Mouse (Mus musculus) midbrain, postnatal 0 days (tissue): ENCODE measurements around the gene Bace2. TPM values are rescaled to one million over a fixed set of nuclear protein-coding genes. Genes with fewer than 3 reads are reported as not detected.

Experiments
- ATAC-seq: fragments of 200-750 bp; cut with Nextera tagmentation; 2 replicates; pipeline ENCODE4 v1.8.0; 2017; ENCODE audit warnings: moderate number of reproducible peaks, mild to moderate bottlenecking, moderate TSS enrichment, moderate library complexity; ENCODE audit not compliant: low FRiP score
- DNase-seq: peaks from one replicate; pipeline ENCODE4 v3.0.0-alpha.2; 2015; ENCODE audit warnings: low spot score
- H3K27ac ChIP-seq: fragments of 300-500 bp; sonication (generic); 2 replicates; pipeline ENCODE4 v1.5.1; 2014; ENCODE audit warnings: low read depth, mild to moderate bottlenecking, low read length, mixed read lengths
- H3K27me3 ChIP-seq: fragments of 300-500 bp; sonication (generic); 2 replicates; pipeline ENCODE4 v1.6.1; 2014; ENCODE audit warnings: low read length, control low read depth, mixed read lengths; ENCODE audit not compliant: insufficient read depth
- H3K36me3 ChIP-seq: fragments of 300-500 bp; sonication (generic); 2 replicates; pipeline ENCODE4 v1.6.1; 2014; ENCODE audit warnings: low read length, control low read depth, mixed read lengths; ENCODE audit not compliant: insufficient read depth
- H3K4me1 ChIP-seq: fragments of 300-500 bp; sonication (generic); 2 replicates; pipeline ENCODE4 v1.6.1; 2014; ENCODE audit warnings: mild to moderate bottlenecking, control low read depth, antibody characterized with exemption, low read length, mixed read lengths; ENCODE audit not compliant: insufficient read depth
- H3K4me2 ChIP-seq: fragments of 300-500 bp; sonication (generic); 2 replicates; pipeline ENCODE4 v1.6.1; 2014; ENCODE audit warnings: low read depth, mild to moderate bottlenecking, low read length, mixed read lengths; ENCODE audit not compliant: poor library complexity, severe bottlenecking
- H3K4me3 ChIP-seq: fragments of 300-500 bp; sonication (generic); 2 replicates; pipeline ENCODE4 v1.5.1; 2014; ENCODE audit warnings: low read depth, mild to moderate bottlenecking, low read length, moderate library complexity
- H3K9ac ChIP-seq: fragments of 300-500 bp; sonication (generic); replicated peaks from 2 replicates; pipeline ENCODE4 v1.6.1; 2014; ENCODE audit warnings: mild to moderate bottlenecking, low read length, moderate library complexity, mixed read lengths; ENCODE audit not compliant: poor library complexity, severe bottlenecking
- H3K9me3 ChIP-seq: fragments of 300-500 bp; sonication (generic); 2 replicates; pipeline ENCODE4 v1.6.1; 2016; ENCODE audit warnings: low read length, control low read depth
- CTCF ChIP-seq: IDR thresholded peaks from 2 replicates; pipeline ENCODE4 v1.5.1; 2016; ENCODE audit warnings: antibody characterized with exemption, mild to moderate bottlenecking
- WGBS: fragments of 180-500 bp; shearing (Covaris S2); extraction: QIAGEN DNeasy Blood & Tissue Kit; methylation state at CpG from one replicate; pipeline ENCODE4 v1.1.7; 2014; 5-methylcytosine and 5-hydroxymethylcytosine counted together
- polyA plus RNA-seq: library from polyadenylated mRNA; unstranded; fragments of >200 nt; fragmentation: Nextera tagmentation; extraction: Ambion mirVana; gene quantifications from 2 replicates; pipeline ENCODE4 v1.2.1, GENCODE M21; 2015
- total RNA-seq: library from RNA; depleted of rRNA; stranded (reverse); fragments of >200 nt; gene quantifications from 2 replicates; pipeline ENCODE4 v1.2.3, GENCODE M21; 2014

Gene Bace2
- total and polyA plus RNA-seq, 2 experiments from 2014 or later = 2.5 to 3.8 TPM

DNA sequence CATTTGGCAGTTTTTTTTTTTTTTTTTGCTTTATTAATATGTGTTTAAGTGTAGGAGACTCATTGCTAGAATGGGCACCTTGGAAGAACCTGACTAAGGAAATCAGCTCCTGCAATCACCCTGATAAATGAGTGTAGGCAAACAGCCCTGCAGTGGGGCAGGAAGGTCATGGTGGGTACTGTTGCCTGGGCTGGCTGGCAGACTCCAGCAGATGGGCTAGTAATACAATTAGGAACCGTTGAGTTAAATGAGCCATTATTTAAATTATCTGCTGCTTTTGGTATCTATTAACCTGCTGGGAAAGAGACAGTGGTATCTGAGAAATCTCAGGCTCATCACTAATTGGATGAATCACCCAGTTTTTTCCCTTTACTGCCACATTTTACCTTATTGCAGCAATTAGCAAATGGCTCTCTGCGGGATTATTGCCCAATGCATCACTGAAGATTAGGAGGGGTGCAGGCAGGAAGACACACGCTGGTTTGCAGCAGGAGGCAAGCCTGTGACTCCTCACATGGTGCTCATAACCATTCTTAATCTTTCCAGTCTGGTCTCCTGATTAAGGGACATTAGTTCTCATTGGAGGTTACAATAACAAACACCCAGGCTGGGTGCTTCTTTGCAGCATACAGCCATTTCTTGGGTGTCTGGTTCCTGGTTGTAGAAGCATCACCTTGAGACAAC lies 35.3 kb downstream of the Bace2 start:
- WGBS = 50% methylated on average over 3 of the region's 3 CpGs
- DNase-seq (peak; percentile 36), ATAC-seq (no peak)
- Histone ChIP-seq H3K4me2 (no peak overlapping the region), H3K27ac (no peak overlapping the region), H3K9me3 (no peaks in the 10 kb centered on the region), H3K4me3 (no peak overlapping the region), H3K27me3 (no peaks in the 10 kb centered on the region), H3K36me3 (no peaks in the 10 kb centered on the region), H3K9ac (no peak overlapping the region), H3K4me1 (no peaks in the 10 kb centered on the region)
- TF ChIP-seq CTCF = no peak

DNA sequence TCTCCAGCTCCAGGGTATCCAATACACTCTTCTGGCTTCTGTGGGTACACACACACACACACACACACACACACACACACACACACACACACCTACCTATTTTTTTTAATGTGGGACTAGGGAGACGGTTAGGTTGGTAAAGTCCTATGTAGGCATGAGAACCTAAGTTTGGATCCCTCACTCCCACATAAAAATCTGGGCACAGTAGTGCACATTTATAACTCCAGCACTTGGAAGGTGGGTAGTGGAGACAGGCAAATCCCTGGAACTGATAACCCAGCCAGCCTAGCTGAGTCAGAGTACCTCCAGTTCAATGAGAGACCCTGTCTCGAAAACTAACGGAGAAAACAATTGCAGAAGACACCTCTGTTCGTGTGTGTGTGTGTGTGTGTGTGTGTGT lies 39.9 kb downstream of the Bace2 start:
- H3K9me3 ChIP-seq = no peaks in the 10 kb centered on the region
- DNase-seq (no peak), ATAC-seq (no peak)
- H3K4me2 ChIP-seq = no peak overlapping the region
- H3K27ac ChIP-seq = no peak overlapping the region
- no peaks in the 10 kb centered on the region for H3K27me3 ChIP-seq
- no peak for TF ChIP-seq CTCF
- H3K4me1 ChIP-seq = no peaks in the 10 kb centered on the region
- WGBS = 97% methylated on average over 4 of the region's 4 CpGs
- H3K36me3 ChIP-seq = no peaks in the 10 kb centered on the region
- H3K4me3 ChIP-seq = no peak overlapping the region
- H3K9ac ChIP-seq = no peak overlapping the region

DNA sequence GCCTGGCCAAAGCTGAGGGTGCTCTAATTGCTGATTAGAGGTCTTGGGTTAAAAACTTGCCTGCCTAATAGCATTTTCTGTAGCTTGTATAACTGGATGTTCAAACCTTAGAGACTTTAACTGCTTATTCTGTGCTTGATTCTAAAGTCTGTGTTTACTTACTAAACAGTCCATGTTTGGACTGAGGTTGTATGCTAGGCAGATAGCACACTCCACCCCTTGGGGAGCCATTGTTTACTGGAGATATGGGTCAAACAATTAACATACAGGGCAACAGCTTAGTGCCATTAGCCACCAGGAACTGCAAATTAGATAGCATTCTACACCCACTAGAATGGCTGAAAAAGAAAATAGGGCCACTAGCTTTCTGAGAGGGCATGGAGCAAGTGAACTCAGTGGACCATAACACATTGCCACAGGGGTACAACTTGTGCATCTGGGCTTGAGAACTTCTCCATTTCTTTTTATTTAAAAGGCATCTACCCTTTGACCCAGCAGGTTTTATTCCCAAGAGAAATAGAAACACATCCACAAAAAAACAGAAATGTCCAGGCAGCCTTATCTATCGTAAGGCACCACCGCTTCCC lies 41.5 kb downstream of the Bace2 start:
- TF ChIP-seq CTCF = no peak
- H3K4me1 ChIP-seq = no peaks in the 10 kb centered on the region
- DNase-seq = no peak

GRCm38 (mm10) chr16:97399991-97400390 lies 43.4 kb downstream of the Bace2 start:
- Histone ChIP-seq H3K27me3 (no peaks in the 10 kb centered on the region), H3K9me3 (no peaks in the 10 kb centered on the region), H3K27ac (no peak overlapping the region), H3K4me1 (no peaks in the 10 kb centered on the region), H3K9ac (no peak overlapping the region), H3K36me3 (no peaks in the 10 kb centered on the region), H3K4me3 (no peak overlapping the region), H3K4me2 (no peak overlapping the region)
- no peak for ATAC-seq
- TF ChIP-seq CTCF = no peak
- 96% methylated on average over 4 of the region's 4 CpGs for WGBS
- no peak for DNase-seq

More for the DNA sequence above, 41.5 kb downstream of the Bace2 start:
- H3K27me3 ChIP-seq = no peaks in the 10 kb centered on the region
- no peak overlapping the region for H3K27ac ChIP-seq
- no peak overlapping the region for H3K4me2 ChIP-seq
- H3K4me3 ChIP-seq = no peak overlapping the region
- H3K36me3 ChIP-seq = no peaks in the 10 kb centered on the region
- H3K9me3 ChIP-seq = no peaks in the 10 kb centered on the region
- H3K9ac ChIP-seq = no peak overlapping the region
- WGBS = 82% methylated on average over 2 of the region's 2 CpGs
- ATAC-seq = no peak

GRCm38 (mm10) chr16:97401741-97402140 lies 45.2 kb downstream of the Bace2 start:
- H3K9ac ChIP-seq = no peak overlapping the region
- H3K36me3 ChIP-seq = no peaks in the 10 kb centered on the region
- H3K9me3 ChIP-seq = no peaks in the 10 kb centered on the region
- H3K4me2 ChIP-seq = no peak overlapping the region
- DNase-seq = no peak
- ATAC-seq = no peak
- H3K4me1 ChIP-seq = no peaks in the 10 kb centered on the region
- no peak overlapping the region for H3K27ac ChIP-seq
- no peaks in the 10 kb centered on the region for H3K27me3 ChIP-seq
- no peak for TF ChIP-seq CTCF
- H3K4me3 ChIP-seq = no peak overlapping the region

- Histone ChIP-seq H3K9me3 (no peaks in the 10 kb centered on the region), H3K4me2 (no peak overlapping the region), H3K27me3 (no peaks in the 10 kb centered on the region), H3K27ac (no peak overlapping the region), H3K36me3 (no peaks in the 10 kb centered on the region), H3K9ac (no peak overlapping the region), H3K4me3 (no peak overlapping the region), H3K4me1 (no peaks in the 10 kb centered on the region)
- no peak for TF ChIP-seq CTCF
- ATAC-seq (no peak), DNase-seq (no peak)
- 34% methylated on average over 4 of the region's 4 CpGs for WGBS
These were observed 45.8 kb downstream of the Bace2 start for GRCm38 (mm10) chr16:97402213-97402785.
